Mouse (Mus musculus): ENCODE data around the gene Kif1a.
A peak's percentile ranks its signal among the peaks of the same experiment; 100 is the strongest.

The Kif1a gene

GRCm38 (mm10) chr1:93092582-93092981 is 9.2 kb downstream of the Kif1a start:
- no peak for DNase-seq

GRCm38 (mm10) chr1:93085136-93085535 is 16.6 kb downstream of the Kif1a start:
- DNase-seq, result peak in 1 of 2 experiments; percentile 25

GRCm38 (mm10) chr1:93083420-93084285 is 18.1 kb downstream of the Kif1a start:
- DNase-seq, result no peak

GRCm38 (mm10) chr1:93082121-93082520 is 19.6 kb downstream of the Kif1a start:
- DNase-seq, result no peak

- DNase-seq, result peak; percentile 22 to 48
Observed at GRCm38 (mm10) chr1:93080930-93081589, 20.7 kb downstream of the Kif1a start.

- no peak for DNase-seq
Observed at GRCm38 (mm10) chr1:93079602-93080001, 22.1 kb downstream of the Kif1a start.

- peak; percentile 9 to 21 for DNase-seq
Observed at GRCm38 (mm10) chr1:93072279-93072865, 29.4 kb downstream of the Kif1a start.

GRCm38 (mm10) chr1:93071487-93071971 is 30.2 kb downstream of the Kif1a start:
- DNase-seq, result peak; percentile 55 to 56

GRCm38 (mm10) chr1:93070881-93071280 is 30.9 kb downstream of the Kif1a start:
- no peak for DNase-seq

- no peak for DNase-seq
Observed at GRCm38 (mm10) chr1:93068553-93068952, 33.2 kb downstream of the Kif1a start.

- no peak for DNase-seq
Observed at GRCm38 (mm10) chr1:93065654-93066053, 36.1 kb downstream of the Kif1a start.

GRCm38 (mm10) chr1:93063694-93064093 is 38.1 kb downstream of the Kif1a start:
- peak; percentile 36 to 51 for DNase-seq

GRCm38 (mm10) chr1:93051124-93051833 is 50.5 kb downstream of the Kif1a start:
- no peak for DNase-seq

GRCm38 (mm10) chr1:93050071-93050470 is 51.7 kb downstream of the Kif1a start:
- no peak for DNase-seq

GRCm38 (mm10) chr1:93046153-93046789 is 55.5 kb downstream of the Kif1a start:
- no peak for DNase-seq

- no peak for DNase-seq
Observed at GRCm38 (mm10) chr1:93035981-93036380, 65.8 kb downstream of the Kif1a start.

GRCm38 (mm10) chr1:93033989-93034388 is 67.8 kb downstream of the Kif1a start:
- DNase-seq, result no peak

- no peak for DNase-seq
Observed at GRCm38 (mm10) chr1:93031199-93031598, 70.6 kb downstream of the Kif1a start.

- no peak for DNase-seq
Observed at GRCm38 (mm10) chr1:93030060-93030459, 71.7 kb downstream of the Kif1a start.

GRCm38 (mm10) chr1:93029387-93029786 is 72.4 kb downstream of the Kif1a start:
- peak in 1 of 2 experiments; percentile 24 for DNase-seq

GRCm38 (mm10) chr1:93026600-93026999 is 75.2 kb downstream of the Kif1a start:
- no peak for DNase-seq

GRCm38 (mm10) chr1:93020602-93021001 is 81.1 kb downstream of the Kif1a start:
- no peak for DNase-seq
